8 mouse cellular contexts compared by ENCODE assay signal in the genomic region with DNA sequence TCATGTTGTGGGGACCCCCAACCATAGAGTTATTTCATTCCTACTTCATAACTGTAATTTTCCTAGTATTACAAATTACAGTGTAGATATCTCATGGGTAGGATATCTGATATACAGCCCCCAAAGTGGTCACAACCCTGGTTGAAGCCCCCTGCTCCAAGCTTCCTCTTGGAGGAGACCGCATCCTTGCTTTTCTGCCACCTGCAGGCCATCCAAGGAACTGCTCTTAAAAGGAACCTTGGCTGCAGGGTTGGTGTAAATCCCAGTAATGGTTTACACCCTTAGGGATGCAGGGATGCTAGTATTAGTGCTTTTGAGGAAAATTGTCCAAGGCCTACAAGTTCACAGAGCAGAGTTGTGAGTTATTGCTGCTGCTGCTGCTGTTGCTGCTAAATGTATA. TPM values are rescaled to one million over a fixed set of nuclear protein-coding genes. Genes with fewer than 3 reads are reported as not detected.
A peak's percentile ranks its signal among the peaks of the same experiment; 100 is the strongest.
DNase-seq lines count a peak whose midpoint lies in the region; ATAC-seq and TF ChIP-seq lines count a peak whose summit lies in the region.
"Had no signal": no experiment of that assay in that cellular context is flagged by ENCODE, and none has a peak within 500 bp of the region (broad histone marks: within the 10 kb centered on the region; RNA-seq: fewer than 3 reads in every experiment).

No protein-coding gene starts in this region.

- no peak for TF ChIP-seq EP300 in CH12.LX (IDR thresholded peaks at IDR 0.05; ENCODE audit: low read length)

- no peak for ATAC-seq in kidney, embryonic 16.5 days (ENCODE audit: low FRiP score, low TSS enrichment)
- no peak for ATAC-seq in limb, embryonic 11.5 days (ENCODE audit: insufficient number of reproducible peaks, low FRiP score, low TSS enrichment, low read depth)

- TF ChIP-seq RAD21 in CH12.LX (IDR thresholded peaks at IDR 0.05; ENCODE audit: low read depth, low read length), result peak; percentile 34

- H3K27ac ChIP-seq in kidney, embryonic 16.5 days (ENCODE audit: low read length), result no peak overlapping the region
- no peak overlapping the region for H3K27ac ChIP-seq in CH12.LX (ENCODE audit: insufficient read depth, low read depth)
- no peak overlapping the region for H3K27ac ChIP-seq in embryonic fibroblast, embryonic 13.5 days (ENCODE audit: insufficient read depth, low read length)
- H3K27ac ChIP-seq in limb, embryonic 11.5 days (replicated peaks; ENCODE audit: low read depth, low read length), result no peak overlapping the region
- H3K27ac ChIP-seq: limb, embryonic 13.5 days had no signal

- DNase-seq in kidney, adult 18-20 months, result peak; percentile 54
- DNase-seq in CH12.LX (ENCODE audit: extremely low read depth), result peak; percentile 34
- DNase-seq in NIH3T3 (ENCODE audit: low read depth), result peak; percentile 65
- peak; percentile 77 for DNase-seq in limb, embryonic 11.5 days (ENCODE audit: low spot score)
- DNase-seq in spleen, postnatal 4 days (ENCODE audit: low spot score in 2 of 2), result peak; percentile 45 to 77

- H3K4me2 ChIP-seq in kidney, embryonic 16.5 days (replicated peaks; ENCODE audit: low read depth, low read length), result no peak overlapping the region
- H3K4me2 ChIP-seq in CH12.LX (ENCODE audit: insufficient read depth, low read depth, poor library complexity, severe bottlenecking), result no peak overlapping the region
- H3K4me2 ChIP-seq in limb, embryonic 11.5 days (ENCODE audit: low read depth, severe bottlenecking), result no peak overlapping the region
- H3K4me2 ChIP-seq: limb, embryonic 13.5 days had no signal

- H3K4me3 ChIP-seq in kidney, embryonic 16.5 days (ENCODE audit: low read length), result no peak overlapping the region
- no peak overlapping the region for H3K4me3 ChIP-seq in CH12.LX (replicated peaks in 1 of 3; ENCODE audit: low read depth in 2 of 3, low read length in 2 of 3, poor library complexity in 1 of 3)
- H3K4me3 ChIP-seq in embryonic fibroblast, embryonic 13.5 days (ENCODE audit: insufficient read depth, low read length), result no peak overlapping the region
- H3K4me3 ChIP-seq in limb, embryonic 11.5 days (ENCODE audit: low read depth, low read length), result no peak overlapping the region
- H3K4me3 ChIP-seq: limb, embryonic 13.5 days had no signal

- H3K9me3 ChIP-seq in kidney, embryonic 16.5 days (ENCODE audit: low read length), result no peaks in the 10 kb centered on the region
- H3K9me3 ChIP-seq in CH12.LX (replicated peaks; ENCODE audit: low read length), result no peaks in the 10 kb centered on the region
- H3K9me3 ChIP-seq in limb, embryonic 11.5 days (ENCODE audit: control insufficient read depth, low read length), result no peaks in the 10 kb centered on the region
- H3K9me3 ChIP-seq: limb, embryonic 13.5 days had no signal

- 0 out of 2 replicates have a peak, but pooled peaks cover 3% of the 10 kb centered on the region for H3K79me2 ChIP-seq in CH12.LX (replicated peaks; ENCODE audit: control insufficient read depth, extremely low read depth, insufficient read depth, poor library complexity, severe bottlenecking)

- H3K36me3 ChIP-seq in kidney, embryonic 16.5 days (ENCODE audit: insufficient read depth, low read length), result peaks cover 20% of the 10 kb centered on the region
- H3K36me3 ChIP-seq in CH12.LX (replicated peaks in 1 of 2; ENCODE audit: control insufficient read depth in 1 of 2, insufficient read depth in 1 of 2, low read length in 1 of 2), result peaks cover 71 to 92% of the 10 kb centered on the region in 2 experiments
- H3K36me3 ChIP-seq in limb, embryonic 11.5 days (ENCODE audit: control insufficient read depth, insufficient read depth, low read length), result peaks cover 6% of the 10 kb centered on the region; the same call in 1 of the 2 replicates

- TF ChIP-seq CTCF in CH12.LX (conservative IDR thresholded peaks at IDR 0.05 in 1 of 2, IDR thresholded peaks at IDR 0.05 in 1 of 2; ENCODE audit: low read depth in 2 of 2, low read length in 2 of 2), result peak; percentile 68 to 70
- TF ChIP-seq CTCF in embryonic fibroblast, embryonic 13.5 days (IDR thresholded peaks at IDR 0.05; ENCODE audit: borderline replicate concordance, insufficient read depth, low read length), result 0 out of 2 replicates have a peak, but pooled peaks have one; percentile 28

- WGBS in kidney, embryonic 16.5 days, result 30% methylated on average over 1 of the region's 1 CpGs
- WGBS in limb, embryonic 11.5 days, result 30% methylated on average over 1 of the region's 1 CpGs

- no peaks in the 10 kb centered on the region for H3K27me3 ChIP-seq in kidney, embryonic 16.5 days (ENCODE audit: insufficient read depth, low read length)
- no peaks in the 10 kb centered on the region for H3K27me3 ChIP-seq in CH12.LX (replicated peaks)
- no peaks in the 10 kb centered on the region for H3K27me3 ChIP-seq in limb, embryonic 11.5 days (ENCODE audit: control insufficient read depth, insufficient read depth, low read length)
- H3K27me3 ChIP-seq: limb, embryonic 13.5 days had no signal

- H3K4me1 ChIP-seq in kidney, embryonic 16.5 days (ENCODE audit: insufficient read depth, low read length), result no peaks in the 10 kb centered on the region
- H3K4me1 ChIP-seq in CH12.LX (ENCODE audit: control insufficient read depth in 1 of 2, insufficient read depth in 2 of 2), result peaks cover 0 to 7% of the 10 kb centered on the region in 2 experiments; a peak in 2 of 4 replicates
- peaks cover 6% of the 10 kb centered on the region for H3K4me1 ChIP-seq in embryonic fibroblast, embryonic 13.5 days (ENCODE audit: control insufficient read depth, insufficient read depth, low read length)
- H3K4me1 ChIP-seq in limb, embryonic 11.5 days (ENCODE audit: control insufficient read depth, insufficient read depth, low read length), result no peaks in the 10 kb centered on the region
- H3K4me1 ChIP-seq: limb, embryonic 13.5 days had no signal

- dilution Hi-C loops in CH12.LX (cut with MboI; ENCODE audit: extremely low pct_ligation_motif_present, extremely low pct_unique_long_range_greater_than_20kb, low sequenced_read_pairs), result no loop called here

- H3K9ac ChIP-seq in kidney, embryonic 16.5 days (replicated peaks; ENCODE audit: low read length), result no peak overlapping the region
- H3K9ac ChIP-seq in CH12.LX (ENCODE audit: insufficient read depth, low read depth), result no peak overlapping the region
- no peak overlapping the region for H3K9ac ChIP-seq in limb, embryonic 11.5 days (ENCODE audit: low read length)
- H3K9ac ChIP-seq: limb, embryonic 13.5 days had no signal

- in situ Hi-C loops in CH12.LX (cut with MboI; ENCODE audit: low pct_ligation_motif_present, low pct_unique_long_range_greater_than_20kb, low sequenced_read_pairs), result no loop called here

- TF ChIP-seq POLR2A in CH12.LX (IDR thresholded peaks at IDR 0.05; ENCODE audit: low read depth, low read length), result no peak
- no peak for TF ChIP-seq POLR2A in embryonic fibroblast, embryonic 13.5 days (IDR thresholded peaks at IDR 0.05; ENCODE audit: low read depth, low read length)

TF ChIP-seq in CH12.LX, 34 proteins besides CTCF, POLR2A, EP300 and RAD21:
- TF ChIP-seq SMC3 (IDR thresholded peaks at IDR 0.05; ENCODE audit: low read depth, low read length) (peak; percentile 74), USF2 (conservative IDR thresholded peaks at IDR 0.05; ENCODE audit: low read depth, low read length) (no peak)

RNA-seq across cellular contexts. Expression of gene Nadk, which starts 18.2 kb away (rescaled TPM):
- polyA plus RNA-seq in kidney, embryonic 16.5 days (2015; fragmentation: Nextera tagmentation; extraction: Ambion mirVana), result 107 and 110 TPM in 2 replicates
- total RNA-seq in CH12.LX (2012; rRNA removed), result 138 and 162 TPM in 2 replicates
- total RNA-seq in CH12.LX (2014; rRNA removed), result 193 and 204 TPM in 2 replicates
- 199 and 212 TPM in 2 replicates for polyA plus RNA-seq in CH12.LX (2012; ENCODE audit: insufficient read length, low read depth)
- polyA plus RNA-seq in embryonic fibroblast, embryonic 13.5 days (2011; ENCODE audit: insufficient read length, low read depth, missing spikeins), result 116 and 130 TPM in 2 replicates
- polyA plus RNA-seq in limb, embryonic 11.5 days (2014; fragmentation: Nextera tagmentation; extraction: Ambion mirVana), result 99.1 and 105 TPM in 2 replicates

RNA-seq across cellular contexts. Expression of gene Slc35e2, which starts 20.8 kb away (rescaled TPM):
- polyA plus RNA-seq in kidney, embryonic 16.5 days (2015; fragmentation: Nextera tagmentation; extraction: Ambion mirVana), result 7.8 and 10.1 TPM in 2 replicates
- total RNA-seq in CH12.LX (2012; rRNA removed) (14.2 and 14.6 TPM in 2 replicates), CH12.LX (2014; rRNA removed) (9.9 and 10.4 TPM in 2 replicates)
- polyA plus RNA-seq in CH12.LX (2012; ENCODE audit: insufficient read length, low read depth), result 6.2 and 8.2 TPM in 2 replicates
- 11.7 and 13.5 TPM in 2 replicates for polyA plus RNA-seq in embryonic fibroblast, embryonic 13.5 days (2011; ENCODE audit: insufficient read length, low read depth, missing spikeins)
- polyA plus RNA-seq in limb, embryonic 11.5 days (2014; fragmentation: Nextera tagmentation; extraction: Ambion mirVana), result 16.1 and 16.4 TPM in 2 replicates

RNA-seq across cellular contexts. Expression of gene Cdk11b, which starts 44.2 kb away (rescaled TPM):
- polyA plus RNA-seq in kidney, embryonic 16.5 days (2015; fragmentation: Nextera tagmentation; extraction: Ambion mirVana), result 56.6 and 65.6 TPM in 2 replicates
- 26.6 and 32.5 TPM in 2 replicates for total RNA-seq in CH12.LX (2012; rRNA removed)
- 13.0 and 15.6 TPM in 2 replicates for total RNA-seq in CH12.LX (2014; rRNA removed)
- 82.0 and 106 TPM in 2 replicates for polyA plus RNA-seq in CH12.LX (2012; ENCODE audit: insufficient read length, low read depth)
- 75.2 and 77.0 TPM in 2 replicates for polyA plus RNA-seq in embryonic fibroblast, embryonic 13.5 days (2011; ENCODE audit: insufficient read length, low read depth, missing spikeins)
- 69.4 and 79.9 TPM in 2 replicates for polyA plus RNA-seq in limb, embryonic 11.5 days (2014; fragmentation: Nextera tagmentation; extraction: Ambion mirVana)
